Mouse (Mus musculus) ES-Bruce4 (cell line): ENCODE measurements around the gene Fgfr2.

Source experiments
- CTCF ChIP-seq: IDR thresholded peaks from one replicate; pipeline ENCODE4 v1.8.1; 2011; ENCODE audit warnings: low read depth, low read length
- EP300 ChIP-seq: IDR thresholded peaks from 2 replicates; pipeline ENCODE4 v1.6.1; 2011; ENCODE audit warnings: low read depth, low read length; ENCODE audit not compliant: insufficient read depth
- POLR2A ChIP-seq: IDR thresholded peaks from one replicate; pipeline ENCODE4 v1.8.1; 2011; ENCODE audit warnings: low read length; ENCODE audit not compliant: insufficient read depth

DNA sequence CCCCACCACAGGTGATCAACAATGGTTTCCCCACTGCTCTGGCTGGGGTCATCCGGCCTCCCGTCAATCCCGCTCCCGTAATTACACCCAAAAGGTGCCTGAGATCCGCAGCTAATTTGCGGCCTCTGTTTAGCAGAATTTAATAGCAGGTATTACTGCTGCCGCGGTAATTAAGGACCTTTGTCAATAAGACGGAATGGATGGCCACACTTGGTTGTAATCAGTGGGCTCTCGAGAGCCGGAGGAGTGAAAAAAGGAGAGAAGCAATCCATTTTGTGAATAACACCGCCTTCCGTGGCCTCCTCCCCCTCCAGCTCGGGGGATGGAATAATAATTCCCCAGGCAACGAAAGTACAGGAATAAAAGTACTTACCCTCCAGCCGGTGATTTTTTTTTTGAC lies 1479.1 kb downstream of the Fgfr2 start:
- no peak for TF ChIP-seq CTCF
- TF ChIP-seq EP300 = no peak
- TF ChIP-seq POLR2A = no peak
